Mouse (Mus musculus): ENCODE measurements around the gene Tfb1m. TPM values are rescaled to one million over a fixed set of nuclear protein-coding genes. Genes with fewer than 3 reads are reported as not detected.

Gene Tfb1m
- polyA plus RNA-seq, 1 experiment from 2014 or later, result 9.6 TPM

GRCm38 (mm10) chr17:3529523-3529922 is 28.1 kb downstream of the Tfb1m start:
- ATAC-seq (ENCODE audit: low FRiP score, low TSS enrichment), result no peak
- H3K36me3 ChIP-seq (ENCODE audit: control insufficient read depth, insufficient read depth, low read length), result no peaks in the 10 kb centered on the region; the same call in 1 of the 2 replicates
- no peak overlapping the region for H3K4me3 ChIP-seq (ENCODE audit: low read depth, low read length)
- no peaks in the 10 kb centered on the region for H3K27me3 ChIP-seq (ENCODE audit: control insufficient read depth, insufficient read depth, low read length)
- H3K9me3 ChIP-seq (ENCODE audit: control insufficient read depth, low read length), result no peaks in the 10 kb centered on the region
- TF ChIP-seq CTCF (IDR thresholded peaks at IDR 0.05; ENCODE audit: low read depth) (no peak), EP300 (optimal IDR thresholded peaks at IDR 0.05) (no peak)
- H3K9ac ChIP-seq (ENCODE audit: low read length), result no peak overlapping the region
- no peak overlapping the region for H3K27ac ChIP-seq (replicated peaks)
- no peak overlapping the region for H3K4me2 ChIP-seq (replicated peaks; ENCODE audit: low read depth)
- H3K4me1 ChIP-seq (replicated peaks; ENCODE audit: control insufficient read depth, insufficient read depth), result no peaks in the 10 kb centered on the region
- WGBS, result 57% methylated on average over 3 of the region's 3 CpGs
- no peak for DNase-seq (ENCODE audit: low spot score)

GRCm38 (mm10) chr17:3527841-3528471 is 29.6 kb downstream of the Tfb1m start:
- TF ChIP-seq EP300 (optimal IDR thresholded peaks at IDR 0.05) (no peak), CTCF (IDR thresholded peaks at IDR 0.05; ENCODE audit: low read depth) (no peak)
- DNase-seq (ENCODE audit: low spot score) (no peak), ATAC-seq (ENCODE audit: low FRiP score, low TSS enrichment) (no peak)
- WGBS, result 65% methylated on average over 6 of the region's 6 CpGs
- H3K4me2 ChIP-seq (replicated peaks; ENCODE audit: low read depth), result no peak overlapping the region
- H3K4me3 ChIP-seq (ENCODE audit: low read depth, low read length), result no peak overlapping the region
- H3K27me3 ChIP-seq (ENCODE audit: control insufficient read depth, insufficient read depth, low read length), result no peaks in the 10 kb centered on the region
- no peaks in the 10 kb centered on the region for H3K4me1 ChIP-seq (replicated peaks; ENCODE audit: control insufficient read depth, insufficient read depth)
- no peak overlapping the region for H3K27ac ChIP-seq (replicated peaks)
- no peaks in the 10 kb centered on the region for H3K9me3 ChIP-seq (ENCODE audit: control insufficient read depth, low read length)
- no peak overlapping the region for H3K9ac ChIP-seq (ENCODE audit: low read length)
- no peaks in the 10 kb centered on the region; the same call in 1 of the 2 replicates for H3K36me3 ChIP-seq (ENCODE audit: control insufficient read depth, insufficient read depth, low read length)

GRCm38 (mm10) chr17:3520344-3520743 is 37.2 kb downstream of the Tfb1m start:
- Histone ChIP-seq H3K9me3 (ENCODE audit: control insufficient read depth, low read length) (no peaks in the 10 kb centered on the region), H3K36me3 (ENCODE audit: control insufficient read depth, insufficient read depth, low read length) (peaks cover 4% of the 10 kb centered on the region; the same call in 1 of the 2 replicates), H3K4me3 (ENCODE audit: low read depth, low read length) (no peak overlapping the region), H3K4me2 (replicated peaks; ENCODE audit: low read depth) (no peak overlapping the region), H3K27ac (replicated peaks) (no peak overlapping the region), H3K9ac (ENCODE audit: low read length) (no peak overlapping the region), H3K27me3 (ENCODE audit: control insufficient read depth, insufficient read depth, low read length) (no peaks in the 10 kb centered on the region), H3K4me1 (replicated peaks; ENCODE audit: control insufficient read depth, insufficient read depth) (no peaks in the 10 kb centered on the region)
- WGBS, result 85% methylated on average over 5 of the region's 5 CpGs
- DNase-seq (ENCODE audit: low spot score), result no peak
- no peak for ATAC-seq (ENCODE audit: low FRiP score, low TSS enrichment)
- TF ChIP-seq CTCF (IDR thresholded peaks at IDR 0.05; ENCODE audit: low read depth) (no peak), EP300 (optimal IDR thresholded peaks at IDR 0.05) (no peak)

- no peaks in the 10 kb centered on the region for H3K27me3 ChIP-seq (ENCODE audit: control insufficient read depth, insufficient read depth, low read length)
- no peak overlapping the region for H3K27ac ChIP-seq (replicated peaks)
- no peak for DNase-seq (ENCODE audit: low spot score)
- WGBS, result 78% methylated on average over 9 of the region's 9 CpGs
- H3K4me2 ChIP-seq (replicated peaks; ENCODE audit: low read depth), result no peak overlapping the region
- H3K9me3 ChIP-seq (ENCODE audit: control insufficient read depth, low read length), result no peaks in the 10 kb centered on the region
- peaks cover 4% of the 10 kb centered on the region; the same call in 1 of the 2 replicates for H3K36me3 ChIP-seq (ENCODE audit: control insufficient read depth, insufficient read depth, low read length)
- ATAC-seq (ENCODE audit: low FRiP score, low TSS enrichment), result no peak
- no peak overlapping the region for H3K4me3 ChIP-seq (ENCODE audit: low read depth, low read length)
- TF ChIP-seq EP300 (optimal IDR thresholded peaks at IDR 0.05) (no peak), CTCF (IDR thresholded peaks at IDR 0.05; ENCODE audit: low read depth) (no peak)
- H3K9ac ChIP-seq (ENCODE audit: low read length), result no peak overlapping the region
- no peaks in the 10 kb centered on the region for H3K4me1 ChIP-seq (replicated peaks; ENCODE audit: control insufficient read depth, insufficient read depth)
Observed at GRCm38 (mm10) chr17:3516406-3516805, 41.2 kb downstream of the Tfb1m start.

- no peak overlapping the region for H3K4me3 ChIP-seq (ENCODE audit: low read depth, low read length)
- no peak overlapping the region for H3K4me2 ChIP-seq (replicated peaks; ENCODE audit: low read depth)
- H3K9me3 ChIP-seq (ENCODE audit: control insufficient read depth, low read length), result no peaks in the 10 kb centered on the region
- no peaks in the 10 kb centered on the region for H3K27me3 ChIP-seq (ENCODE audit: control insufficient read depth, insufficient read depth, low read length)
- H3K36me3 ChIP-seq (ENCODE audit: control insufficient read depth, insufficient read depth, low read length), result peaks cover 4% of the 10 kb centered on the region; the same call in 1 of the 2 replicates
- ATAC-seq (ENCODE audit: low FRiP score, low TSS enrichment) (no peak), DNase-seq (ENCODE audit: low spot score) (no peak)
- H3K9ac ChIP-seq (ENCODE audit: low read length), result no peak overlapping the region
- no peak overlapping the region for H3K27ac ChIP-seq (replicated peaks)
- no peaks in the 10 kb centered on the region for H3K4me1 ChIP-seq (replicated peaks; ENCODE audit: control insufficient read depth, insufficient read depth)
- WGBS, result 90% methylated on average over 8 of the region's 8 CpGs
- TF ChIP-seq EP300 (optimal IDR thresholded peaks at IDR 0.05) (no peak), CTCF (IDR thresholded peaks at IDR 0.05; ENCODE audit: low read depth) (no peak)
Observed at GRCm38 (mm10) chr17:3515851-3516250, 41.7 kb downstream of the Tfb1m start.

GRCm38 (mm10) chr17:3514316-3514715 is 43.3 kb downstream of the Tfb1m start:
- peaks cover 4% of the 10 kb centered on the region; the same call in 1 of the 2 replicates for H3K36me3 ChIP-seq (ENCODE audit: control insufficient read depth, insufficient read depth, low read length)
- DNase-seq (ENCODE audit: low spot score), result no peak
- H3K4me3 ChIP-seq (ENCODE audit: low read depth, low read length), result no peak overlapping the region
- H3K4me1 ChIP-seq (replicated peaks; ENCODE audit: control insufficient read depth, insufficient read depth), result no peaks in the 10 kb centered on the region
- H3K9me3 ChIP-seq (ENCODE audit: control insufficient read depth, low read length), result no peaks in the 10 kb centered on the region
- no peak for ATAC-seq (ENCODE audit: low FRiP score, low TSS enrichment)
- H3K27me3 ChIP-seq (ENCODE audit: control insufficient read depth, insufficient read depth, low read length), result no peaks in the 10 kb centered on the region
- 74% methylated on average over 5 of the region's 5 CpGs for WGBS
- TF ChIP-seq EP300 (optimal IDR thresholded peaks at IDR 0.05) (no peak), CTCF (IDR thresholded peaks at IDR 0.05; ENCODE audit: low read depth) (no peak)
- no peak overlapping the region for H3K4me2 ChIP-seq (replicated peaks; ENCODE audit: low read depth)
- no peak overlapping the region for H3K27ac ChIP-seq (replicated peaks)
- H3K9ac ChIP-seq (ENCODE audit: low read length), result no peak overlapping the region
